Comparison of ENCODE assay signal across 9 mouse cellular contexts in the genomic region with DNA sequence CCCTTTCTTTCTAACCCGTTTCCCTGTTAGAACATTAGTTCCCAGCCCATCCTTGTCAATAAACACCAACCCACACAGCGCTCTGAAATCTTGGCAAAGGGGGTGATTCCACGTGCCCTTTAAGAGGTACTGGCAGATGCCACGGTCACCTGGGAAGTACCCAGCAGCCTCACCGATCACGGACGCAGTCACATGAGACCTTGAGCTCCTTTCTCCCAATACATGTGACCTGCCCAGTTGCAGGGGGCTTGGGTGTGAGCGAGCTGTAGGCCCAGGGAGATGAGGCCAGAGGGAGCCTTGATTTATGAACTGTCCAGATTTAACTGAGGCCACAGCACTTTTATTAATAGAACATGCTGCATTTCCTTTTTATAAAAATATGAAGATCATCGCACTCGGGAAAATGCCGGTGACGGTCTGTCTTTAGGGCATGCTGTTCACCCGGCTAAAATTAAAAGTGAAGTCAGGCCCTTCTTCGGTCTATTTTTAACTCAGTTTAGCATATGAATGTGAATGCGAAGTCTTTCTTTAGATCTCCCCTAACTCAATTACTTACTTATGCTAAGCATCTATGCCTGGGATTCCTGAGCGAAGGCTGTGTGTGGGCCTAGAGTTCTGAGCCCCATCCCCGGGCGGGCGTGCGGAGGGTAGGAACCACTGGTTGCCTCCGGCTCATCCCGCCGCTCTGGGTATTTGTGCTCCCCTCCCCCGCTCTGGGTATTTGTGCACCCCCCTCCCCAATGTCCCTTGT. TPM values are rescaled to one million over a fixed set of nuclear protein-coding genes. Genes with fewer than 3 reads are reported as not detected.
DNase-seq lines count a peak whose midpoint lies in the region; ATAC-seq and TF ChIP-seq lines count a peak whose summit lies in the region.
"Had no signal": no experiment of that assay in that cellular context is flagged by ENCODE, and none has a peak within 500 bp of the region (broad histone marks: within the 10 kb centered on the region; RNA-seq: fewer than 3 reads in every experiment).

No protein-coding gene starts in this region.

- ATAC-seq in limb, embryonic 15.5 days (ENCODE audit: insufficient number of reproducible peaks, low FRiP score, low TSS enrichment, low read depth): peak; percentile 44; the same call in 1 of the 2 replicates

- H3K4me3 ChIP-seq in kidney, adult 2 months (ENCODE audit: insufficient read depth, low read depth, low read length): no peak overlapping the region
- H3K4me3 ChIP-seq in limb, embryonic 15.5 days: no peak overlapping the region
- H3K4me3 ChIP-seq in layer of hippocampus, adult 2 months: no peak overlapping the region
- H3K4me3 ChIP-seq in left cerebral cortex, adult 2 months: no peak overlapping the region

- DNase-seq in kidney, adult 2 months: peak; percentile 5
- no peak for DNase-seq in kidney, adult 11 months
- peak; percentile 35 to 44 for DNase-seq in cerebellum, postnatal 25 days
- DNase-seq in gastrocnemius, postnatal 36 days: peak; percentile 29 to 47
- no peak for DNase-seq in layer of hippocampus, adult 2 months (ENCODE audit: low spot score in 2 of 2)
- no peak for DNase-seq in left cerebral cortex, adult 2 months (ENCODE audit: extremely low spot score in 1 of 2, low spot score in 2 of 2)
- no peak for DNase-seq in adrenal gland, postnatal 14 days
- DNase-seq: thymus, postnatal 36 days had no signal

- no peak for TF ChIP-seq CTCF in kidney, adult 2 months (conservative IDR thresholded peaks at IDR 0.05; ENCODE audit: insufficient read depth, insufficient read length, low read depth, low read length)
- no peak for TF ChIP-seq CTCF in layer of hippocampus, adult 2 months (conservative IDR thresholded peaks at IDR 0.05)
- TF ChIP-seq CTCF in left cerebral cortex, adult 2 months (IDR thresholded peaks at IDR 0.05): no peak

- no peaks in the 10 kb centered on the region for H3K9me3 ChIP-seq in limb, embryonic 15.5 days

- no peak for TF ChIP-seq POLR2A in kidney, adult 2 months (IDR thresholded peaks at IDR 0.05; ENCODE audit: low read depth, low read length)

- no peak overlapping the region for H3K9ac ChIP-seq in limb, embryonic 15.5 days

- 65% methylated on average over 24 of the region's 24 CpGs for WGBS in kidney, adult 2 months
- WGBS in limb, embryonic 15.5 days: 47% methylated on average over 24 of the region's 24 CpGs

- H3K27ac ChIP-seq in kidney, adult 2 months (ENCODE audit: insufficient read depth, low read depth, low read length): no peak overlapping the region
- no peak overlapping the region for H3K27ac ChIP-seq in limb, embryonic 15.5 days
- no peak overlapping the region for H3K27ac ChIP-seq in layer of hippocampus, adult 2 months
- no peak overlapping the region for H3K27ac ChIP-seq in left cerebral cortex, adult 2 months

- H3K4me2 ChIP-seq in limb, embryonic 15.5 days: no peak overlapping the region

- peaks cover 2% of the 10 kb centered on the region; the same call in 1 of the 2 replicates for H3K4me1 ChIP-seq in kidney, adult 2 months (ENCODE audit: control insufficient read depth, insufficient read depth, low read length)
- peaks cover 22% of the 10 kb centered on the region for H3K4me1 ChIP-seq in limb, embryonic 15.5 days

- H3K36me3 ChIP-seq in kidney, adult 2 months (ENCODE audit: control insufficient read depth, insufficient read depth, low read length): no peaks in the 10 kb centered on the region
- H3K36me3 ChIP-seq in limb, embryonic 15.5 days: no peaks in the 10 kb centered on the region

- intact Hi-C loops in gastrocnemius, postnatal 36 days (cut with DNase I): no loop called here
- intact Hi-C loops in left cerebral cortex, adult 2 months (cut with DNase I): no loop called here

- H3K27me3 ChIP-seq in kidney, adult 2 months (replicated peaks; ENCODE audit: control insufficient read depth, insufficient read depth, low read length): no peaks in the 10 kb centered on the region
- no peaks in the 10 kb centered on the region for H3K27me3 ChIP-seq in limb, embryonic 15.5 days

RNA-seq across cellular contexts. Expression of gene Rbm20, which starts 20.4 kb away (rescaled TPM):
- polyA plus RNA-seq in kidney, adult 2 months (2012; rRNA removed): 4.3 and 4.5 TPM in 2 replicates
- 10 to 100 TPM; 73.8 to 83.8 TPM for total RNA-seq in gastrocnemius, postnatal 36 days (2021)
- 4.0 and 4.9 TPM in 2 replicates for polyA plus RNA-seq in limb, embryonic 15.5 days (2015; fragmentation: Nextera tagmentation; extraction: Ambion mirVana)
- 1 to 10 TPM; 2.3 to 3.3 TPM for total RNA-seq in layer of hippocampus, adult 2 months (2021)
- total RNA-seq in left cerebral cortex, adult 2 months (2021): 1 to 10 TPM; 4.0 to 5.8 TPM
- total RNA-seq in adrenal gland, postnatal 14 days (2021): 1.3 TPM in 2 replicates

Comparison
In these comparisons a context has a peak if more than half of its experiments do, and no peak if none do; other contexts are left out.
1. DNase-seq: peak in kidney, adult 2 months (single experiment), cerebellum, postnatal 25 days (2 of 2) and gastrocnemius, postnatal 36 days (2 of 2); none in kidney, adult 11 months (single experiment), layer of hippocampus, adult 2 months (0 of 2), left cerebral cortex, adult 2 months (0 of 2) and adrenal gland, postnatal 14 days (single experiment).
2. RNA of gene Rbm20, which starts 20.4 kb away (total RNA-seq): 73.8 to 83.8 TPM in gastrocnemius, postnatal 36 days; 4.0 to 5.8 TPM in left cerebral cortex, adult 2 months, 2.3 to 3.3 TPM in layer of hippocampus, adult 2 months and 1.3 TPM in adrenal gland, postnatal 14 days; every median in the first group is over 10 times any median in the second.